Comparison of ENCODE assay signal across 10 mouse cellular contexts in the genomic region with DNA sequence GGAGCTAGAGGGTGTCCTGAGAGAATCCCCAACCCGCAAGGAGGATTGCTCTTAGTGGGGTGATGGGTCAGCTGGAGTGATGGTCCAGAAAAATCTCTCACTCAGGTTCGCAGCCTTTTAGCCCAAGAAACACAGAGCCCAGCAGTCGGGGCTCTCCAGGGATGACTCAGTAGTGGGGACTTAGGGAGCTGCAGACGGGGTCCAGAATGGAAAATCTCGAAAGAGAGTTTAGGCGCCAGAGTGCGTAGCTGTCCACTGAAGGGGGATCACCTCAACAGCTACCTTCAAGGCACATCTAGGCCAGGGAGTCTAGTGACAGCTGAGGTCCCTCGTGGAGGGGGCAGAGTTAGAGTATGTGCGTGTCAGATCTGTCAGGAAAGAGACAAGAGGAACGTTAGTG. TPM values are rescaled to one million over a fixed set of nuclear protein-coding genes. Genes with fewer than 3 reads are reported as not detected.
DNase-seq lines count a peak whose midpoint lies in the region; ATAC-seq and TF ChIP-seq lines count a peak whose summit lies in the region.
"Had no signal": no experiment of that assay in that cellular context is flagged by ENCODE, and none has a peak within 500 bp of the region (broad histone marks: within the 10 kb centered on the region; RNA-seq: fewer than 3 reads in every experiment).

No protein-coding gene starts in this region.

- peaks cover 49% of the 10 kb centered on the region for H3K4me1 ChIP-seq in megakaryocyte, embryonic 14.5 days
- peaks cover 11% of the 10 kb centered on the region for H3K4me1 ChIP-seq in forebrain, embryonic 16.5 days (replicated peaks; ENCODE audit: control insufficient read depth, insufficient read depth, low read length)
- H3K4me1 ChIP-seq in liver, embryonic 12.5 days, result peaks cover 11% of the 10 kb centered on the region

- no peak overlapping the region for H3K9ac ChIP-seq in forebrain, embryonic 16.5 days (replicated peaks; ENCODE audit: low read depth, low read length)
- H3K9ac ChIP-seq in liver, embryonic 12.5 days, result no peak overlapping the region

- no peak overlapping the region for H3K27ac ChIP-seq in forebrain, embryonic 16.5 days (ENCODE audit: low read length)
- H3K27ac ChIP-seq in liver, embryonic 12.5 days, result no peak overlapping the region
- no peak overlapping the region for H3K27ac ChIP-seq in gastrocnemius, adult 2 months

- WGBS in forebrain, embryonic 16.5 days, result 14% methylated on average over 10 of the region's 10 CpGs
- 16% methylated on average over 10 of the region's 10 CpGs for WGBS in liver, embryonic 12.5 days (ENCODE audit: insufficient replicate concordance)

- intact Hi-C loops in gastrocnemius, adult 2 months (cut with DNase I), result no loop called here

- H3K36me3 ChIP-seq in megakaryocyte, embryonic 14.5 days (replicated peaks; ENCODE audit: low read length), result no peaks in the 10 kb centered on the region
- H3K36me3 ChIP-seq in forebrain, embryonic 16.5 days (ENCODE audit: control insufficient read depth, insufficient read depth), result no peaks in the 10 kb centered on the region
- H3K36me3 ChIP-seq in liver, embryonic 12.5 days, result no peaks in the 10 kb centered on the region

- peak overlapping the region; percentile 63 for H3K4me2 ChIP-seq in forebrain, embryonic 16.5 days (ENCODE audit: low read length)
- H3K4me2 ChIP-seq in liver, embryonic 12.5 days, result peak overlapping the region; percentile 61

- no peak for ATAC-seq in megakaryocyte, adult 5-6 weeks (ENCODE audit: poor library complexity, severe bottlenecking)
- ATAC-seq in forebrain, embryonic 16.5 days, result peak; percentile 27; the same call in 1 of the 2 replicates
- ATAC-seq in liver, embryonic 12.5 days, result no peak

- peaks cover 63% of the 10 kb centered on the region for H3K27me3 ChIP-seq in megakaryocyte, embryonic 14.5 days (replicated peaks)
- peaks cover 35% of the 10 kb centered on the region for H3K27me3 ChIP-seq in forebrain, embryonic 16.5 days (replicated peaks; ENCODE audit: control insufficient read depth, insufficient read depth, low read length)
- peaks cover 85% of the 10 kb centered on the region for H3K27me3 ChIP-seq in liver, embryonic 12.5 days (replicated peaks)

- no peak for TF ChIP-seq CTCF in gastrocnemius, adult 2 months (IDR thresholded peaks at IDR 0.05)

- peak overlapping the region; percentile 90 for H3K4me3 ChIP-seq in megakaryocyte, embryonic 14.5 days (replicated peaks)
- H3K4me3 ChIP-seq in forebrain, embryonic 16.5 days (replicated peaks; ENCODE audit: low read length), result peak overlapping the region; percentile 49
- H3K4me3 ChIP-seq in liver, embryonic 12.5 days, result peak overlapping the region; percentile 32
- no peak overlapping the region for H3K4me3 ChIP-seq in gastrocnemius, adult 2 months

- H3K9me3 ChIP-seq in megakaryocyte, embryonic 14.5 days, result peaks cover 20% of the 10 kb centered on the region
- H3K9me3 ChIP-seq in forebrain, embryonic 16.5 days (ENCODE audit: control insufficient read depth, low read length), result no peaks in the 10 kb centered on the region
- 0 out of 2 replicates have a peak, but pooled peaks cover 3% of the 10 kb centered on the region for H3K9me3 ChIP-seq in liver, embryonic 12.5 days (replicated peaks)

- DNase-seq in gastrocnemius, adult 2 months, result no peak
- no peak for DNase-seq in yolk sac, embryonic 10.5 days (ENCODE audit: low spot score)
- DNase-seq in urinary bladder, adult 18-20 months (ENCODE audit: low spot score in 2 of 2), result no peak
- DNase-seq: cerebellum, adult 2 months; layer of hippocampus, postnatal 36 days had no signal

RNA-seq across cellular contexts. Expression of a gene that starts 0.3 kb away (rescaled TPM):
- 0.56 and 0.87 TPM in 2 replicates for polyA plus RNA-seq in megakaryocyte, embryonic 14.5 days (2012; ENCODE audit: insufficient read depth, low replicate concordance)
- total RNA-seq in megakaryocyte, adult 5-6 weeks (2015), result not detected in 2 replicates
- total RNA-seq in megakaryocyte, adult 5-6 weeks (2017), result not detected in 2 replicates
- polyA plus RNA-seq in forebrain, embryonic 16.5 days (2015; fragmentation: Nextera tagmentation; extraction: Ambion mirVana), result 1.7 and 2.6 TPM in 2 replicates
- 0.10 and 0.17 TPM in 2 replicates for polyA plus RNA-seq in liver, embryonic 12.5 days (2016; fragmentation: Nextera tagmentation; extraction: Ambion mirVana)
- total RNA-seq in gastrocnemius, adult 2 months (2021), result not detected
- total RNA-seq: gastrocnemius, adult 8-10 months had no signal
